Comparison of ENCODE assay signal across 8 mouse cellular contexts in genomic region chr4:139352832-139353231, GRCm38 (mm10). TPM values are rescaled to one million over a fixed set of nuclear protein-coding genes. Genes with fewer than 3 reads are reported as not detected.
DNase-seq lines count a peak whose midpoint lies in the region; ATAC-seq lines count a peak whose summit lies in the region.

No protein-coding gene starts in this region.

- peaks cover 17% of the 10 kb centered on the region for H3K4me1 ChIP-seq in neural tube, embryonic 11.5 days (ENCODE audit: control insufficient read depth, insufficient read depth, low read length)
- H3K4me1 ChIP-seq in erythroblast, embryonic 14.5 days (ENCODE audit: control insufficient read depth): peaks cover 58% of the 10 kb centered on the region
- peaks cover 20% of the 10 kb centered on the region for H3K4me1 ChIP-seq in limb, embryonic 15.5 days
- H3K4me1 ChIP-seq in stomach, embryonic 15.5 days: peaks cover 15% of the 10 kb centered on the region

- peak overlapping the region; percentile 97 for H3K27ac ChIP-seq in neural tube, embryonic 11.5 days (ENCODE audit: low read depth, low read length)
- H3K27ac ChIP-seq in limb, embryonic 15.5 days: peak overlapping the region; percentile 96; the same call in 1 of the 2 replicates
- H3K27ac ChIP-seq in stomach, embryonic 15.5 days: peak overlapping the region; percentile 99

- H3K9me3 ChIP-seq in neural tube, embryonic 11.5 days (ENCODE audit: control insufficient read depth, low read length): no peaks in the 10 kb centered on the region
- no peaks in the 10 kb centered on the region for H3K9me3 ChIP-seq in erythroblast, embryonic 14.5 days (ENCODE audit: control insufficient read depth, low read length)
- H3K9me3 ChIP-seq in limb, embryonic 15.5 days: no peaks in the 10 kb centered on the region
- no peaks in the 10 kb centered on the region for H3K9me3 ChIP-seq in stomach, embryonic 15.5 days

- under 1% methylated on average over 7 of the region's 7 CpGs for WGBS in neural tube, embryonic 11.5 days
- 0% methylated on average over 7 of the region's 7 CpGs for WGBS in limb, embryonic 15.5 days
- WGBS in stomach, embryonic 15.5 days: under 1% methylated on average over 7 of the region's 7 CpGs

- peak; percentile 45 for ATAC-seq in neural tube, embryonic 11.5 days (ENCODE audit: insufficient read depth, low FRiP score, low TSS enrichment)
- peak; percentile 12; the same call in 1 of the 2 replicates for ATAC-seq in limb, embryonic 15.5 days (ENCODE audit: insufficient number of reproducible peaks, low FRiP score, low TSS enrichment, low read depth)
- peak; percentile 9; the same call in 1 of the 2 replicates for ATAC-seq in stomach, embryonic 15.5 days (ENCODE audit: insufficient read depth, low FRiP score, low read depth)

- H3K27me3 ChIP-seq in neural tube, embryonic 11.5 days (ENCODE audit: control insufficient read depth, insufficient read depth, low read length): no peaks in the 10 kb centered on the region
- H3K27me3 ChIP-seq in erythroblast, embryonic 14.5 days (ENCODE audit: control insufficient read depth): no peaks in the 10 kb centered on the region
- no peaks in the 10 kb centered on the region for H3K27me3 ChIP-seq in limb, embryonic 15.5 days
- no peaks in the 10 kb centered on the region for H3K27me3 ChIP-seq in stomach, embryonic 15.5 days (replicated peaks)

- peak overlapping the region; percentile 76 for H3K4me3 ChIP-seq in neural tube, embryonic 11.5 days (ENCODE audit: low read depth, low read length)
- H3K4me3 ChIP-seq in erythroblast, embryonic 14.5 days (replicated peaks): peak overlapping the region; percentile 81
- H3K4me3 ChIP-seq in limb, embryonic 15.5 days: peak overlapping the region; percentile 78
- peak overlapping the region; percentile 66 for H3K4me3 ChIP-seq in stomach, embryonic 15.5 days (replicated peaks)

- peak overlapping the region; percentile 97 for H3K4me2 ChIP-seq in neural tube, embryonic 11.5 days (ENCODE audit: low read depth)
- peak overlapping the region; percentile 87 for H3K4me2 ChIP-seq in limb, embryonic 15.5 days
- peak overlapping the region; percentile 92 for H3K4me2 ChIP-seq in stomach, embryonic 15.5 days

- no peak for DNase-seq in neural tube, embryonic 11.5 days (ENCODE audit: low spot score)
- DNase-seq in neural tube, embryonic 10.5 days (ENCODE audit: extremely low spot score, low spot score): no peak
- no peak for DNase-seq in right cerebral cortex, postnatal 25 days
- no peak for DNase-seq in layer of hippocampus, adult 18-20 months (ENCODE audit: low spot score in 2 of 2)
- no peak for DNase-seq in layer of hippocampus, adult 9-10 months (ENCODE audit: low spot score)

- peaks cover 23% of the 10 kb centered on the region for H3K36me3 ChIP-seq in neural tube, embryonic 11.5 days (ENCODE audit: control insufficient read depth, insufficient read depth, low read length)
- H3K36me3 ChIP-seq in erythroblast, embryonic 14.5 days (ENCODE audit: control insufficient read depth): peaks cover 65% of the 10 kb centered on the region
- peaks cover 54% of the 10 kb centered on the region for H3K36me3 ChIP-seq in limb, embryonic 15.5 days
- peaks cover 35% of the 10 kb centered on the region for H3K36me3 ChIP-seq in stomach, embryonic 15.5 days

- H3K9ac ChIP-seq in neural tube, embryonic 11.5 days (ENCODE audit: low read length): peak overlapping the region; percentile 92
- H3K9ac ChIP-seq in limb, embryonic 15.5 days: peak overlapping the region; percentile 89
- peak overlapping the region; percentile 74 for H3K9ac ChIP-seq in stomach, embryonic 15.5 days

RNA-seq across cellular contexts. Expression of gene Ubr4, which starts 0.4 kb away (rescaled TPM):
- 84.7 and 92.1 TPM in 2 replicates for polyA plus RNA-seq in neural tube, embryonic 11.5 days (2014; fragmentation: Nextera tagmentation; extraction: Ambion mirVana)
- polyA plus RNA-seq in erythroblast, embryonic 14.5 days (2012): 14.8 and 24.3 TPM in 2 replicates
- polyA plus RNA-seq in limb, embryonic 15.5 days (2015; fragmentation: Nextera tagmentation; extraction: Ambion mirVana): 64.7 and 67.5 TPM in 2 replicates
- 59.4 and 70.2 TPM in 2 replicates for polyA plus RNA-seq in stomach, embryonic 15.5 days (2015; fragmentation: Nextera tagmentation; extraction: Ambion mirVana)
- total RNA-seq in layer of hippocampus, adult 18-20 months (2021): 100 to 1,000 TPM; 162 to 164 TPM

RNA-seq across cellular contexts. Expression of gene Emc1, which starts 0.4 kb away (rescaled TPM):
- polyA plus RNA-seq in neural tube, embryonic 11.5 days (2014; fragmentation: Nextera tagmentation; extraction: Ambion mirVana): 24.3 and 26.0 TPM in 2 replicates
- 0.37 and 0.43 TPM in 2 replicates for polyA plus RNA-seq in erythroblast, embryonic 14.5 days (2012)
- 24.5 and 24.9 TPM in 2 replicates for polyA plus RNA-seq in limb, embryonic 15.5 days (2015; fragmentation: Nextera tagmentation; extraction: Ambion mirVana)
- polyA plus RNA-seq in stomach, embryonic 15.5 days (2015; fragmentation: Nextera tagmentation; extraction: Ambion mirVana): 22.6 and 27.8 TPM in 2 replicates
- 10 to 100 TPM; 87.2 to 93.6 TPM for total RNA-seq in layer of hippocampus, adult 18-20 months (2021)

RNA-seq across cellular contexts. Expression of gene Mrto4, which starts 0.5 kb away (rescaled TPM):
- 125 and 128 TPM in 2 replicates for polyA plus RNA-seq in neural tube, embryonic 11.5 days (2014; fragmentation: Nextera tagmentation; extraction: Ambion mirVana)
- 6.4 and 7.7 TPM in 2 replicates for polyA plus RNA-seq in erythroblast, embryonic 14.5 days (2012)
- polyA plus RNA-seq in limb, embryonic 15.5 days (2015; fragmentation: Nextera tagmentation; extraction: Ambion mirVana): 93.3 and 98.9 TPM in 2 replicates
- 99.6 and 116 TPM in 2 replicates for polyA plus RNA-seq in stomach, embryonic 15.5 days (2015; fragmentation: Nextera tagmentation; extraction: Ambion mirVana)
- 10 to 100 TPM; 44.0 to 45.9 TPM for total RNA-seq in layer of hippocampus, adult 18-20 months (2021)

RNA-seq across cellular contexts. Expression of gene Akr7a5, which starts 42.3 kb away (rescaled TPM):
- 73.1 and 73.8 TPM in 2 replicates for polyA plus RNA-seq in neural tube, embryonic 11.5 days (2014; fragmentation: Nextera tagmentation; extraction: Ambion mirVana)
- polyA plus RNA-seq in erythroblast, embryonic 14.5 days (2012): 2.4 and 2.7 TPM in 2 replicates
- polyA plus RNA-seq in limb, embryonic 15.5 days (2015; fragmentation: Nextera tagmentation; extraction: Ambion mirVana): 82.9 and 85.8 TPM in 2 replicates
- 111 and 125 TPM in 2 replicates for polyA plus RNA-seq in stomach, embryonic 15.5 days (2015; fragmentation: Nextera tagmentation; extraction: Ambion mirVana)
- 10 to 100 TPM; 31.4 to 32.1 TPM for total RNA-seq in layer of hippocampus, adult 18-20 months (2021)

RNA-seq across cellular contexts. Expression of gene Pqlc2, which starts 42.3 kb away (rescaled TPM):
- 12.8 and 13.2 TPM in 2 replicates for polyA plus RNA-seq in neural tube, embryonic 11.5 days (2014; fragmentation: Nextera tagmentation; extraction: Ambion mirVana)
- polyA plus RNA-seq in erythroblast, embryonic 14.5 days (2012): 0.74 and 0.82 TPM in 2 replicates
- 16.7 and 18.2 TPM in 2 replicates for polyA plus RNA-seq in limb, embryonic 15.5 days (2015; fragmentation: Nextera tagmentation; extraction: Ambion mirVana)
- 14.3 and 14.9 TPM in 2 replicates for polyA plus RNA-seq in stomach, embryonic 15.5 days (2015; fragmentation: Nextera tagmentation; extraction: Ambion mirVana)
- total RNA-seq in layer of hippocampus, adult 18-20 months (2021): 10 to 100 TPM; 12.9 to 14.2 TPM

Comparison
In these comparisons a context has a peak if more than half of its experiments do, and no peak if none do; other contexts are left out.
1. RNA of gene Emc1, which starts 0.4 kb away (polyA plus RNA-seq): 24.3 to 26.0 TPM in neural tube, embryonic 11.5 days, 24.5 to 24.9 TPM in limb, embryonic 15.5 days and 22.6 to 27.8 TPM in stomach, embryonic 15.5 days; 0.37 to 0.43 TPM in erythroblast, embryonic 14.5 days; every median in the first group is over 10 times any median in the second.
2. RNA of gene Mrto4, which starts 0.5 kb away (polyA plus RNA-seq): 125 to 128 TPM in neural tube, embryonic 11.5 days, 99.6 to 116 TPM in stomach, embryonic 15.5 days and 93.3 to 98.9 TPM in limb, embryonic 15.5 days; 6.4 to 7.7 TPM in erythroblast, embryonic 14.5 days; every median in the first group is over 10 times any median in the second.
3. Peak in every context shown above with its lines, with median percentiles within 50 percentile points of each other: ATAC-seq, H3K27ac ChIP-seq, H3K4me2 ChIP-seq, H3K4me3 ChIP-seq and H3K9ac ChIP-seq.